Mouse (Mus musculus): Measurements from ENCODE around the gene Krcc1. TPM values are rescaled to one million over a fixed set of nuclear protein-coding genes. Genes with fewer than 3 reads are reported as not detected.

Krcc1 gene
- total and polyA plus RNA-seq, 2 experiments from 2014 or later = 47.8 to 82.5 TPM

DNA sequence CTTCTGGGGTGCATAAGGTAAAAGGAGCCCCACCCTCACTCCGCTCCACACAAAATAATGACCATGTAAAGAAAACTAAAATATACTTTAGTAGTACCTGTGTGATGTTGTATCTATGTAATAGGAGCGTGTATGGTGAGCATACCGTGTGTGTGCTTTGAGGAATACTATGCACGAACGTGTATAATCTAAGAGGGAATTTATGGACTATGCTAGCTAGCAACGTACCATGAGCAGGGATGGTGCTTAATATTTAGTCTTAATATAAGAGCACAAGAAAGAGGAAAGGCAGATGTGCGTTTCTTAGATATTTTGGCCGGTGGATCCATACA, 454 bp upstream of the Krcc1 start:
- Histone ChIP-seq H3K4me1 (ENCODE audit: control insufficient read depth, insufficient read depth) (peaks cover 31% of the 10 kb centered on the region), H3K4me2 (ENCODE audit: low read depth, low read length) (peak overlapping the region; percentile 62), H3K27me3 (ENCODE audit: control insufficient read depth, insufficient read depth, low read length) (no peaks in the 10 kb centered on the region), H3K9me3 (replicated peaks; ENCODE audit: control insufficient read depth, low read length) (no peaks in the 10 kb centered on the region), H3K27ac (ENCODE audit: low read depth) (peak overlapping the region; percentile 99), H3K9ac (replicated peaks; ENCODE audit: low read depth, low read length) (peak overlapping the region; percentile 23), H3K36me3 (replicated peaks; ENCODE audit: control insufficient read depth, insufficient read depth, low read length) (no peaks in the 10 kb centered on the region), H3K4me3 (ENCODE audit: low read depth, low read length) (peak overlapping the region; percentile 92)
- 2% methylated on average over 8 of the region's 8 CpGs for WGBS
- DNase-seq (ENCODE audit: low spot score) = no peak
- no peak for TF ChIP-seq CTCF (IDR thresholded peaks at IDR 0.05; ENCODE audit: low read depth)
- TF ChIP-seq EP300 (IDR thresholded peaks at IDR 0.05; ENCODE audit: low read depth) = no peak
- ATAC-seq (ENCODE audit: insufficient read depth, low read depth) = no peak

- TF ChIP-seq CTCF (IDR thresholded peaks at IDR 0.05; ENCODE audit: low read depth) = no peak
- no peak for TF ChIP-seq EP300 (IDR thresholded peaks at IDR 0.05; ENCODE audit: low read depth)
- Histone ChIP-seq H3K4me2 (ENCODE audit: low read depth, low read length) (peak overlapping the region; percentile 86), H3K4me3 (ENCODE audit: low read depth, low read length) (peak overlapping the region; percentile 92), H3K27me3 (ENCODE audit: control insufficient read depth, insufficient read depth, low read length) (no peaks in the 10 kb centered on the region), H3K36me3 (replicated peaks; ENCODE audit: control insufficient read depth, insufficient read depth, low read length) (no peaks in the 10 kb centered on the region), H3K27ac (ENCODE audit: low read depth) (peak overlapping the region; percentile 99), H3K9ac (replicated peaks; ENCODE audit: low read depth, low read length) (peak overlapping the region; percentile 97), H3K4me1 (ENCODE audit: control insufficient read depth, insufficient read depth) (peaks cover 31% of the 10 kb centered on the region), H3K9me3 (replicated peaks; ENCODE audit: control insufficient read depth, low read length) (no peaks in the 10 kb centered on the region)
- under 1% methylated on average over 11 of the region's 11 CpGs for WGBS
- no peak for ATAC-seq (ENCODE audit: insufficient read depth, low read depth)
- DNase-seq (ENCODE audit: low spot score) = peak; percentile 41
These were observed 852 bp downstream of the Krcc1 start for GRCm38 (mm10) chr6:71272316-71272741.

DNA sequence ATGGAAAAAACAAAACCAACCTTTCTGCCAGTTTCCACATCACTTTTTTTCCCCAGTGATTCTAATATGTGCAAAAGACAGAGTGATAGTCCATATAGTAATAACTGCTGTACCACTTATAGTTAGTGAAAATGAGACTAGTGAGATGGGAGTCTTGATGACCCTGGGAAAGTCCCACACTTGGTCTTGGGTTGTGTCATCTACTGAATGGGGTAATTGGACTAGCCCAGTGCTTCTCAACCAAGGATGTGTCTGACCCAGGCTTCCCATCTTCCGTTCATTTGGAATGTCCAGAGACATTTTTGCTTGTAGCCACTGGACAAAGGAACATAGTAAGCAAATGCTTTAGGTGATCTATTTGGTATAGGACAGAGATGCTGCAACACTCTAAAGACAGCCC, 2.2 kb downstream of the Krcc1 start:
- Histone ChIP-seq H3K4me3 (ENCODE audit: low read depth, low read length) (no peak overlapping the region), H3K27ac (ENCODE audit: low read depth) (no peak overlapping the region), H3K4me1 (ENCODE audit: control insufficient read depth, insufficient read depth) (peaks cover 23% of the 10 kb centered on the region), H3K9me3 (replicated peaks; ENCODE audit: control insufficient read depth, low read length) (no peaks in the 10 kb centered on the region), H3K27me3 (ENCODE audit: control insufficient read depth, insufficient read depth, low read length) (no peaks in the 10 kb centered on the region), H3K4me2 (ENCODE audit: low read depth, low read length) (no peak overlapping the region), H3K9ac (replicated peaks; ENCODE audit: low read depth, low read length) (no peak overlapping the region), H3K36me3 (replicated peaks; ENCODE audit: control insufficient read depth, insufficient read depth, low read length) (no peaks in the 10 kb centered on the region)
- no peak for ATAC-seq (ENCODE audit: insufficient read depth, low read depth)
- DNase-seq (ENCODE audit: low spot score) = no peak
- WGBS = 86% methylated on average over 1 of the region's 1 CpGs
- TF ChIP-seq EP300 (IDR thresholded peaks at IDR 0.05; ENCODE audit: low read depth) = no peak
- TF ChIP-seq CTCF (IDR thresholded peaks at IDR 0.05; ENCODE audit: low read depth) = no peak

GRCm38 (mm10) chr6:71274621-71275020, 3.1 kb downstream of the Krcc1 start:
- no peaks in the 10 kb centered on the region for H3K36me3 ChIP-seq (replicated peaks; ENCODE audit: control insufficient read depth, insufficient read depth, low read length)
- no peak for ATAC-seq (ENCODE audit: insufficient read depth, low read depth)
- no peak overlapping the region for H3K4me3 ChIP-seq (ENCODE audit: low read depth, low read length)
- H3K4me1 ChIP-seq (ENCODE audit: control insufficient read depth, insufficient read depth) = peaks cover 23% of the 10 kb centered on the region
- no peak for DNase-seq (ENCODE audit: low spot score)
- H3K4me2 ChIP-seq (ENCODE audit: low read depth, low read length) = no peak overlapping the region
- 91% methylated on average over 1 of the region's 1 CpGs for WGBS
- H3K9ac ChIP-seq (replicated peaks; ENCODE audit: low read depth, low read length) = no peak overlapping the region
- no peak overlapping the region for H3K27ac ChIP-seq (ENCODE audit: low read depth)
- H3K9me3 ChIP-seq (replicated peaks; ENCODE audit: control insufficient read depth, low read length) = no peaks in the 10 kb centered on the region
- no peak for TF ChIP-seq CTCF (IDR thresholded peaks at IDR 0.05; ENCODE audit: low read depth)
- no peak for TF ChIP-seq EP300 (IDR thresholded peaks at IDR 0.05; ENCODE audit: low read depth)
- H3K27me3 ChIP-seq (ENCODE audit: control insufficient read depth, insufficient read depth, low read length) = no peaks in the 10 kb centered on the region

GRCm38 (mm10) chr6:71279418-71279817, 7.9 kb downstream of the Krcc1 start:
- Histone ChIP-seq H3K27me3 (ENCODE audit: control insufficient read depth, insufficient read depth, low read length) (no peaks in the 10 kb centered on the region), H3K4me3 (ENCODE audit: low read depth, low read length) (no peak overlapping the region), H3K4me1 (ENCODE audit: control insufficient read depth, insufficient read depth) (peaks cover 1% of the 10 kb centered on the region; the same call in 1 of the 2 replicates), H3K9ac (replicated peaks; ENCODE audit: low read depth, low read length) (no peak overlapping the region), H3K9me3 (replicated peaks; ENCODE audit: control insufficient read depth, low read length) (no peaks in the 10 kb centered on the region), H3K4me2 (ENCODE audit: low read depth, low read length) (no peak overlapping the region), H3K36me3 (replicated peaks; ENCODE audit: control insufficient read depth, insufficient read depth, low read length) (peaks cover 13% of the 10 kb centered on the region), H3K27ac (ENCODE audit: low read depth) (no peak overlapping the region)
- DNase-seq (ENCODE audit: low spot score) (no peak), ATAC-seq (ENCODE audit: insufficient read depth, low read depth) (no peak)
- TF ChIP-seq CTCF (IDR thresholded peaks at IDR 0.05; ENCODE audit: low read depth) = no peak
- no peak for TF ChIP-seq EP300 (IDR thresholded peaks at IDR 0.05; ENCODE audit: low read depth)
- WGBS = 47% methylated on average over 1 of the region's 1 CpGs

DNA sequence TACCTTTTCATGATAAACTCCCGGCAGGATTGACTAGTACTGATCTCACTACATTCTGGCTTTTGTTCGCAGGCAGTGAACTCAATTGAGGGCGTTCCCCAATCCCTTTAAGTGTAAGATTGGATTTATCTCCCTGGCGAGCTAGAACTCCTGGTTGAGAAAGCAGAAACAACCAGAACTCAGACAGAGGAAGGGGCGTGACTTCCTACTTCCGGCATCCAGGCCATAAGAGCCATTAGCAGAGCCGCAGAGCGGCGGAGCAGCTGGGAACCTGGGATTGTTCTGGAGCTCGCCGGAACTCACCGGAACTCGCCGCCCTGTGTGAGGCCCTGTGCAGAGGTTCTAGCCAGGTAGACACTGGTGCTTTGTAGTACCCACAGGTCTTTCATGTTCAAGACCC, 22.0 kb downstream of the Krcc1 start:
- no peaks in the 10 kb centered on the region for H3K36me3 ChIP-seq (replicated peaks; ENCODE audit: control insufficient read depth, insufficient read depth, low read length)
- H3K4me3 ChIP-seq (ENCODE audit: low read depth, low read length) = no peak overlapping the region
- WGBS = 73% methylated on average over 14 of the region's 14 CpGs
- TF ChIP-seq EP300 (IDR thresholded peaks at IDR 0.05; ENCODE audit: low read depth) = no peak
- H3K4me2 ChIP-seq (ENCODE audit: low read depth, low read length) = no peak overlapping the region
- no peaks in the 10 kb centered on the region for H3K4me1 ChIP-seq (ENCODE audit: control insufficient read depth, insufficient read depth)
- ATAC-seq (ENCODE audit: insufficient read depth, low read depth) (no peak), DNase-seq (ENCODE audit: low spot score) (no peak)
- no peak overlapping the region for H3K9ac ChIP-seq (replicated peaks; ENCODE audit: low read depth, low read length)
- no peaks in the 10 kb centered on the region for H3K27me3 ChIP-seq (ENCODE audit: control insufficient read depth, insufficient read depth, low read length)
- H3K27ac ChIP-seq (ENCODE audit: low read depth) = no peak overlapping the region
- H3K9me3 ChIP-seq (replicated peaks; ENCODE audit: control insufficient read depth, low read length) = peaks cover 4% of the 10 kb centered on the region
